Mouse (Mus musculus): ENCODE measurements around the gene Tent4a. TPM values are rescaled to one million over a fixed set of nuclear protein-coding genes. Genes with fewer than 3 reads are reported as not detected.

Gene Tent4a
- 24.7 TPM for polyA plus RNA-seq (2015; fragmentation: Illumina TruSeq; extraction: RNeasy Lipid Tissue Mini Kit (QIAGEN cat#74804); ENCODE audit: low read depth, low replicate concordance)

DNA sequence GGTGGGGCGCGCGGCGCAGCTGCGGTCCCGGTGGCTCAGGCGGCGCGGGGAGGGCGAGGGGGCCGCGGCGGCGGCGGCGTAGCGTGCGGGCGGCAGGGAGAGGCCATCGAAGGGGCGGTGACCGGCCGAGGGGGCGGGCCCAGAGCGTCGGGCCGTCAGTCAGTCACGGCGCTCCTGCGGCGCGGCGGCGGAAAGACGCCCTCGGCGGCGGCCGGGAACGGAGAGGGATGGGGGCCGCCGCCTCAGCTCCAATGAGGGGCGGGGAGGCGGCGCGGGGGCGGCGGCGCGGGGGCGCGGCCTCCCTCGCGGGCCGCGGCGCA, at the start of gene Tent4a:
Gene Tent4a (minus strand): TSS at position 284 of the 320 bp plus-strand sequence.

DNA sequence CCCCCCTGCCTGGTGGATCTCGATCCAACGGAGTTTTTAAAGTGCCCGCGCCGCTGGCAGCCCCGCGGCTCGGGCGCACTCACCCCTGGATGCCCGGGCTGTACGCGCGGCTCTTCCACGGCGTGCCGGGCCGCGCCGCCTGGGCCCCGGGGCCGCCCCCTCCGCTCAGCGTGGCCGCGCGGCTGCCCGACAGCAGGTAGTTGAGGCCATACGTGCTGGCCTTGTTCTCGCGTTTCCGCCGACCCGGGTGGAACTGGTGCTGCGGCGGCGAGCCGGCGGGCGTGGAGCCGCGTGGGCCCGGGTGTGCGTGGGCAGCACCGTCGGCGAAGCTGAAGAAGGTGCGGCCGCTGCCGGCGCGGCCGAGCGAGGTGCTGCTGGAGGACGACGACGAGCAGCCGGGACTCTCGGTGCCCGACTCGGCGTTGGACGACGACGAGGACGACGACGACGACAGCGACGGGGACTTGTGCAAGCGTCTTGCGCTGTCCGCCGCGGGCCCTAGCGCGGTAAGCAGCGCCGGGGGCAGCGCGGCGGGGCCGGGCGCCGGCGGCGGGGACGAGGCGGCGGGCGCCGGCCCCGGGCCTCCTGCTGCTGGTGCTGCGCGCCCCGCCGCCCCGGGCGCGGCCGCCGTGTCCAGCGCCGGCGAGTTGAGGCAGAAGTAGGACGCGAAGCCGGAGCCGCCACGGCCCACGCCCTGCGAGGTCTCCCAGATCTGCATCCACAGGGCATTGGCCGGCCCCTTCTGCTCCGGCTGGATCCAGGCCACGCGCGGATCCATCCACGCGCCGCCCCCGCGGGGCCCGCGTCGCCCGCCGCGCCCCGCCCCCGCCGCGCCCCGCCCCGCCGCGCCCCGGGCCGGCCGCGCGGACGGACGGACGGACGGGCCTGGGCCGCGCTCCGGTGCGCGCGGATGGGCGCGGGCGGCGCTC, 748 bp downstream of the Tent4a start, which contains the start of gene Nsun2:
Gene Nsun2 (plus strand): TSS at position 342 of the 929 bp plus-strand sequence.

Other genes starting within 250 kb of the Tent4a start
- 64.9 TPM for gene Nsun2, start 871 bp downstream of the Tent4a start, polyA plus RNA-seq (2015; fragmentation: Illumina TruSeq; extraction: RNeasy Lipid Tissue Mini Kit (QIAGEN cat#74804); ENCODE audit: low read depth, low replicate concordance)
- gene Srd5a1, start 76.8 kb upstream of the Tent4a start, polyA plus RNA-seq (2015; fragmentation: Illumina TruSeq; extraction: RNeasy Lipid Tissue Mini Kit (QIAGEN cat#74804); ENCODE audit: low read depth, low replicate concordance): 12.3 TPM
- 144 TPM for gene Ube2ql1, start 205.3 kb upstream of the Tent4a start, polyA plus RNA-seq (2015; fragmentation: Illumina TruSeq; extraction: RNeasy Lipid Tissue Mini Kit (QIAGEN cat#74804); ENCODE audit: low read depth, low replicate concordance)

All from brain, adult 10 weeks (tissue).